Mouse (Mus musculus): ENCODE measurements around the gene Gm45021. TPM values are rescaled to one million over a fixed set of nuclear protein-coding genes. Genes with fewer than 3 reads are reported as not detected.

Gene Gm45021
- total and polyA plus RNA-seq, 3 experiments: not detected

- Histone ChIP-seq H3K9me3 (replicated peaks) (no peaks in the 10 kb centered on the region), H3K27me3 (ENCODE audit: insufficient read depth, low read length) (peaks cover 8% of the 10 kb centered on the region; the same call in 1 of the 2 replicates), H3K36me3 (replicated peaks) (no peaks in the 10 kb centered on the region), H3K4me3 (ENCODE audit: low read depth, low read length) (no peak overlapping the region), H3K4me1 (ENCODE audit: insufficient read depth, low read depth, low read length) (no peaks in the 10 kb centered on the region)
- ATAC-seq (ENCODE audit: extremely low read depth, insufficient number of reproducible peaks, low FRiP score, poor library complexity, severe bottlenecking) (no peak), DNase-seq (ENCODE audit: low spot score) (no peak)
- TF ChIP-seq CTCF (IDR thresholded peaks at IDR 0.05; ENCODE audit: low read depth, low read length) (no peak), POLR2AphosphoS5 (IDR thresholded peaks at IDR 0.05; ENCODE audit: insufficient replicate concordance, low read depth, low read length) (no peak), GATA1 (IDR thresholded peaks at IDR 0.05; ENCODE audit: borderline replicate concordance, low read length) (no peak), TAL1 (conservative IDR thresholded peaks at IDR 0.05; ENCODE audit: low read depth, low read length) (no peak), GATA2 (IDR thresholded peaks at IDR 0.05; ENCODE audit: borderline replicate concordance, low read depth, low read length) (no peak)
These were observed 20.2 kb upstream of the Gm45021 start for GRCm38 (mm10) chr6:48569065-48569807.

GRCm38 (mm10) chr6:48572014-48572413 is 17.4 kb upstream of the Gm45021 start:
- DNase-seq (ENCODE audit: low spot score) (no peak), ATAC-seq (ENCODE audit: extremely low read depth, insufficient number of reproducible peaks, low FRiP score, poor library complexity, severe bottlenecking) (no peak)
- H3K4me3 ChIP-seq (ENCODE audit: low read depth, low read length): no peak overlapping the region
- TF ChIP-seq TAL1 (conservative IDR thresholded peaks at IDR 0.05; ENCODE audit: low read depth, low read length) (no peak), POLR2AphosphoS5 (IDR thresholded peaks at IDR 0.05; ENCODE audit: insufficient replicate concordance, low read depth, low read length) (no peak), GATA2 (IDR thresholded peaks at IDR 0.05; ENCODE audit: borderline replicate concordance, low read depth, low read length) (no peak), GATA1 (IDR thresholded peaks at IDR 0.05; ENCODE audit: borderline replicate concordance, low read length) (no peak), CTCF (IDR thresholded peaks at IDR 0.05; ENCODE audit: low read depth, low read length) (no peak)
- peaks cover 3% of the 10 kb centered on the region; the same call in 1 of the 2 replicates for H3K27me3 ChIP-seq (ENCODE audit: insufficient read depth, low read length)
- H3K4me1 ChIP-seq (ENCODE audit: insufficient read depth, low read depth, low read length): no peaks in the 10 kb centered on the region
- no peaks in the 10 kb centered on the region for H3K36me3 ChIP-seq (replicated peaks)
- no peaks in the 10 kb centered on the region for H3K9me3 ChIP-seq (replicated peaks)

- Histone ChIP-seq H3K9me3 (replicated peaks) (no peaks in the 10 kb centered on the region), H3K27me3 (ENCODE audit: insufficient read depth, low read length) (peaks cover 3% of the 10 kb centered on the region; the same call in 1 of the 2 replicates), H3K36me3 (replicated peaks) (no peaks in the 10 kb centered on the region), H3K4me3 (ENCODE audit: low read depth, low read length) (no peak within 1 kb of the TSS), H3K4me1 (ENCODE audit: insufficient read depth, low read depth, low read length) (no peaks in the 10 kb centered on the region)
- TF ChIP-seq GATA1 (IDR thresholded peaks at IDR 0.05; ENCODE audit: borderline replicate concordance, low read length): no peak
- no peak for TF ChIP-seq TAL1 (conservative IDR thresholded peaks at IDR 0.05; ENCODE audit: low read depth, low read length)
- no peak for TF ChIP-seq CTCF (IDR thresholded peaks at IDR 0.05; ENCODE audit: low read depth, low read length)
- TF ChIP-seq GATA2 (IDR thresholded peaks at IDR 0.05; ENCODE audit: borderline replicate concordance, low read depth, low read length): no peak
- no peak for TF ChIP-seq POLR2AphosphoS5 (IDR thresholded peaks at IDR 0.05; ENCODE audit: insufficient replicate concordance, low read depth, low read length)
- DNase-seq (ENCODE audit: low spot score) (no peak), ATAC-seq (ENCODE audit: extremely low read depth, insufficient number of reproducible peaks, low FRiP score, poor library complexity, severe bottlenecking) (no peak)
These were observed 16.8 kb upstream of the Gm45021 start, which contains the start of gene Rarres2 for GRCm38 (mm10) chr6:48572572-48573061. Gene Rarres2, minus strand, starts transcription at chr6:48572789.

- peaks cover 3% of the 10 kb centered on the region; the same call in 1 of the 2 replicates for H3K27me3 ChIP-seq (ENCODE audit: insufficient read depth, low read length)
- no peak overlapping the region for H3K4me3 ChIP-seq (ENCODE audit: low read depth, low read length)
- H3K36me3 ChIP-seq (replicated peaks): no peaks in the 10 kb centered on the region
- TF ChIP-seq GATA1 (IDR thresholded peaks at IDR 0.05; ENCODE audit: borderline replicate concordance, low read length) (no peak), POLR2AphosphoS5 (IDR thresholded peaks at IDR 0.05; ENCODE audit: insufficient replicate concordance, low read depth, low read length) (no peak), GATA2 (IDR thresholded peaks at IDR 0.05; ENCODE audit: borderline replicate concordance, low read depth, low read length) (no peak), CTCF (IDR thresholded peaks at IDR 0.05; ENCODE audit: low read depth, low read length) (no peak), TAL1 (conservative IDR thresholded peaks at IDR 0.05; ENCODE audit: low read depth, low read length) (no peak)
- H3K4me1 ChIP-seq (ENCODE audit: insufficient read depth, low read depth, low read length): no peaks in the 10 kb centered on the region
- no peak for ATAC-seq (ENCODE audit: extremely low read depth, insufficient number of reproducible peaks, low FRiP score, poor library complexity, severe bottlenecking)
- no peak for DNase-seq (ENCODE audit: low spot score)
- no peaks in the 10 kb centered on the region for H3K9me3 ChIP-seq (replicated peaks)
These were observed 16.1 kb upstream of the Gm45021 start for GRCm38 (mm10) chr6:48573280-48573679.

GRCm38 (mm10) chr6:48573981-48574380 is 15.4 kb upstream of the Gm45021 start:
- ATAC-seq (ENCODE audit: extremely low read depth, insufficient number of reproducible peaks, low FRiP score, poor library complexity, severe bottlenecking) (no peak), DNase-seq (ENCODE audit: low spot score) (no peak)
- peaks cover 3% of the 10 kb centered on the region; the same call in 1 of the 2 replicates for H3K27me3 ChIP-seq (ENCODE audit: insufficient read depth, low read length)
- no peak for TF ChIP-seq GATA1 (IDR thresholded peaks at IDR 0.05; ENCODE audit: borderline replicate concordance, low read length)
- no peak for TF ChIP-seq TAL1 (conservative IDR thresholded peaks at IDR 0.05; ENCODE audit: low read depth, low read length)
- TF ChIP-seq POLR2AphosphoS5 (IDR thresholded peaks at IDR 0.05; ENCODE audit: insufficient replicate concordance, low read depth, low read length): no peak
- TF ChIP-seq GATA2 (IDR thresholded peaks at IDR 0.05; ENCODE audit: borderline replicate concordance, low read depth, low read length): no peak
- no peak for TF ChIP-seq CTCF (IDR thresholded peaks at IDR 0.05; ENCODE audit: low read depth, low read length)
- H3K4me1 ChIP-seq (ENCODE audit: insufficient read depth, low read depth, low read length): no peaks in the 10 kb centered on the region
- H3K4me3 ChIP-seq (ENCODE audit: low read depth, low read length): no peak overlapping the region
- no peaks in the 10 kb centered on the region for H3K36me3 ChIP-seq (replicated peaks)
- no peaks in the 10 kb centered on the region for H3K9me3 ChIP-seq (replicated peaks)

- ATAC-seq (ENCODE audit: extremely low read depth, insufficient number of reproducible peaks, low FRiP score, poor library complexity, severe bottlenecking) (no peak), DNase-seq (ENCODE audit: low spot score) (no peak)
- Histone ChIP-seq H3K4me1 (ENCODE audit: insufficient read depth, low read depth, low read length) (no peaks in the 10 kb centered on the region), H3K36me3 (replicated peaks) (no peaks in the 10 kb centered on the region), H3K9me3 (replicated peaks) (no peaks in the 10 kb centered on the region), H3K4me3 (ENCODE audit: low read depth, low read length) (no peak overlapping the region), H3K27me3 (ENCODE audit: insufficient read depth, low read length) (no peaks in the 10 kb centered on the region)
- TF ChIP-seq CTCF (IDR thresholded peaks at IDR 0.05; ENCODE audit: low read depth, low read length) (no peak), GATA2 (IDR thresholded peaks at IDR 0.05; ENCODE audit: borderline replicate concordance, low read depth, low read length) (no peak), TAL1 (conservative IDR thresholded peaks at IDR 0.05; ENCODE audit: low read depth, low read length) (no peak), POLR2AphosphoS5 (IDR thresholded peaks at IDR 0.05; ENCODE audit: insufficient replicate concordance, low read depth, low read length) (no peak), GATA1 (IDR thresholded peaks at IDR 0.05; ENCODE audit: borderline replicate concordance, low read length) (no peak)
These were observed 10.7 kb upstream of the Gm45021 start for GRCm38 (mm10) chr6:48578736-48579135.

All from G1E (cell line).